Mouse (Mus musculus) c-Kit-positive CD71-negative TER-119-negative erythroid progenitor cells, embryonic 14.5 days (primary cell): Measurements from ENCODE around the gene Gmnc.

Experiments used
- DNase-seq: peaks from one replicate; pipeline ENCODE4 v3.0.0-alpha.2; 2013; ENCODE audit warnings: low read depth

Gene Gmnc

GRCm38 (mm10) chr16:26991477-26992300, at the start of gene Gmnc:
Gene Gmnc, minus strand, starts transcription at chr16:26991652.
- DNase-seq = no peak

DNA sequence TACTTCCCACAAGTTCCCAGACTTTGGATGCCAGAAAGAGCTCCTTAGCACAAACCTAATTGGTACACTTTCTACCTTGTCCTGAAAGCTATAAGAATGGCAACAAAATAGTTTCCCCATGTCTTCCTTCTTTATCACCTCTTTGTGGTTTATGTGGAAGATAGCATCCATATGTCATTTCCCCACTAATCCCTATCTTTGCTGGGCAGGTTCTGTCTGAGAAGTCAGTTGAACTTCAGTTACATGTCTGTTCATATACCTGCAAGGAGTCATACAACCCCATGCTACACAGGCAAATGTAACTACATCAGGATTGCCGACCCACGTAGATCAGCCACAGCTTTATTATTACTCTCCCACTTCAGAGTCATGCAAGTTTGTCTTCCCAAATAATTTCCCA, 35.8 kb upstream of the Gmnc start:
- no peak for DNase-seq

DNA sequence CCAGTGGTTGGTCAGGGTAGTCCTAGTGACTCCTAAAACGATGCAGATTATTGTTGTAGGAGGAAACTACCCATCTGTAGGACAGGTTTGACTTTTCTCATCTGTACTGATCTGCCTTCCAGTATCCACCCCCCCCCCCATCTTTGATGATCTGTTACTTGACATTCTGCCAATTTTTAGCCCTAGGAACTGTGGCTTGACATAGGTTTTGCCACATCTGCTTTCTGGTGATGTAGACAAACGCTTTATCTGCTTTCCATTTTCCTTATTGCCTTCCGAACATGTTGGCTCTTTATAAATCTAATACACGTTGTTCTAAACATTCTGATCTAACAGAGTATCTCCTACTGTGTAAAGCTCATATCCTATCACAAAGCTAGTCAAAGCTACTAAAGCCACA, 34.8 kb upstream of the Gmnc start:
- no peak for DNase-seq

GRCm38 (mm10) chr16:27022746-27023145, 31.3 kb upstream of the Gmnc start:
- DNase-seq = no peak

- no peak for DNase-seq
Measured at GRCm38 (mm10) chr16:27017309-27017708, 25.9 kb upstream of the Gmnc start.

GRCm38 (mm10) chr16:27002714-27003113, 11.3 kb upstream of the Gmnc start:
- DNase-seq = no peak

GRCm38 (mm10) chr16:26999563-26999962, 8.1 kb upstream of the Gmnc start:
- no peak for DNase-seq

GRCm38 (mm10) chr16:26989415-26990315, 1.8 kb downstream of the Gmnc start:
- no peak for DNase-seq

DNA sequence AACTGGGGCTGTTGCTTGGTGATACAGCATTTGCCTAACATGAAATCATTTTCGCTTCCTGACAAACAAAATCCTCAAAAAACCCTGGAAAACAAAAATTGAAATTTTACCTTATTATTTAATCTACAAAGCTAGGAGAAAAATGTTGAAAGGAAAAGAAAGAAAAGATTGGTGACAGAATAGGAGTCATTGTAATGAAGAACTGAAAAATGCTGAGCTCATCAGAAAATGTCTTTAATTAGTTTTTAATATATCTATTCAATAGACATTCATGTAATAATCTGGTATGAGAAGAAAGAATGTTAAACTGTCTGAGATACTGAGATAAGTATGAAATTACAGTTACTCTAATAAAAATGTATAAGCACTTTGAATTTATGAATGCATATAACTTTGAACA, 3.3 kb downstream of the Gmnc start:
- DNase-seq = no peak

- no peak for DNase-seq
Measured at GRCm38 (mm10) chr16:26985796-26986195, 5.7 kb downstream of the Gmnc start.

GRCm38 (mm10) chr16:26982112-26982511, 9.3 kb downstream of the Gmnc start:
- no peak for DNase-seq

GRCm38 (mm10) chr16:26967967-26968366, 23.5 kb downstream of the Gmnc start:
- no peak for DNase-seq

GRCm38 (mm10) chr16:26966830-26967229, 24.6 kb downstream of the Gmnc start:
- no peak for DNase-seq

DNA sequence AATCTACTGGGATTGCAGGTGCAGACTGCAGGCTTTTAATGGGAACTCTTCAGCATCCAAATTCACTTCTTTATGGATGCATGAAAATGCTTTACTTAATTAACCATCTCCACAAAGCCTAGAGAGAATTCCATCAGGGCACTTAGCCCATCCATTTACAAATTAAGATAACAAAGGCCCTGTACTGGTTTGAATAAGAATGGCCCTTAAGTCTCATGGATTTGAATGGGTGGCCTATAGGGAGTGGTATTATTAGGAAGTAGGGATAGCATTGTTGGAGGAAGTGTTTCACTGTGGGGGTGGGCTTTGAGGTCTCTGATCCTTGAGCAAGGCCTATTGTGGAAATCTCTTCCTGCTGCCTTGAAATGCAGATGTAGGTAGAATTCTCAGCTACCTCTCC, 29.5 kb downstream of the Gmnc start:
- DNase-seq = no peak

DNA sequence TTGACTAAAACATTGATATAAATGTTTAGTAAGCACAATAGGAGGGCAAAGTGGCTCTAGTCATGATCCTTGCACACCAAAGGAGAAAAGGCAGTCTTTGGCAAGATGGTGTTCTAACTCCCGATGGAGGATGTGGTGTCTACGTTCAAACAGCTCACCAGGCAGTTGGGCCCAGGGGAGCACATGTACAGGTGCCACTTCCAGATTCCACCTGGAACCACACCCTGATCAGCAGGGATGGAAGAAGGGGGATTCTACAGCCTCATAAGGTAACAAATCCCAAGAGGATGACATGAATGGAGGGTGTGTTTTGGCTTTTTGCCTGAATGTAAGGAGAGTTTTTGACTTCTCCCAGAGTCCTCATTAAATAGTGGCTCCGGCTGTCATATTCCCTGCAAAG, 39.9 kb downstream of the Gmnc start:
- no peak for DNase-seq

- no peak for DNase-seq
Measured at GRCm38 (mm10) chr16:26950209-26950608, 41.2 kb downstream of the Gmnc start.

- no peak for DNase-seq
Measured at GRCm38 (mm10) chr16:26903968-26904367, 87.5 kb downstream of the Gmnc start.

GRCm38 (mm10) chr16:26901471-26901870, 90.0 kb downstream of the Gmnc start:
- DNase-seq = no peak

GRCm38 (mm10) chr16:26886337-26886736, 105.1 kb downstream of the Gmnc start:
- DNase-seq = no peak

DNA sequence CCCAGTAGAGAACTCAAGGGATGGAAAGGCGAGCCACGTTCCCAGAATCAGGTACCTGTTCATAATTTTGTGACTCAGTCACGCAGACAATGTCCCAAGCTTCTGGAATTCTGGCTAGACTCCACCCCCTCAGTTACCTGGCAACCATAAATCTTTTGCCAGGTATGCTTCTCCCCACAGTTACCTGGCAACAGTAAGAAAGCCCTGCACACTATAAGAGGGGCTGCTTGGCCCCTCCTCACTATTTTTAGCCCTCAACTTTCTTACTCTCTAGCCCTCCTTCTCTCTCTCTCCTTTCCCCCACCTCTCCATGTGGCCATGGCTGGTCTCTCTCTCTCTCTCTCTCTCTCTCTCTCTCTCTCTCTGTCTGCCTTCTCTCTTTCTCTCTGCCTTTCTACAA, 114.6 kb downstream of the Gmnc start:
- DNase-seq = no peak
